Mouse (Mus musculus) heart, embryonic 14.5 days (tissue): ENCODE data around the gene Plgrkt. TPM values are rescaled to one million over a fixed set of nuclear protein-coding genes. Genes with fewer than 3 reads are reported as not detected.

Experiments used
- ATAC-seq: fragments of 200-750 bp; cut with Nextera tagmentation; 2 replicates; pipeline ENCODE4 v1.8.0; 2017; ENCODE audit warnings: low read depth, moderate TSS enrichment; ENCODE audit not compliant: insufficient number of reproducible peaks, insufficient read depth, low FRiP score
- H3K27ac ChIP-seq, 2 experiments: fragments of 200-500 bp in 1 of 2; fragments of 300-500 bp in 1 of 2; sonication (generic) in 1 of 2; replicated peaks in 1 of 2; 2 replicates each; pipeline ENCODE4 v1.5.1; 2012 to 2014; ENCODE audit warnings: low read depth in 2 of 2, low read length in 2 of 2, control low read depth in 1 of 2, mild to moderate bottlenecking in 1 of 2, mixed read lengths in 1 of 2; ENCODE audit not compliant: control insufficient read depth in 1 of 2, insufficient read depth in 1 of 2
- H3K27me3 ChIP-seq: fragments of 300-500 bp; sonication (generic); 2 replicates; pipeline ENCODE4 v1.6.1; 2014; ENCODE audit warnings: mild to moderate bottlenecking, low read length, control low read depth; ENCODE audit not compliant: control insufficient read depth, insufficient read depth
- H3K36me3 ChIP-seq: fragments of 300-500 bp; sonication (generic); 2 replicates; pipeline ENCODE4 v1.6.1; 2014; ENCODE audit warnings: mild to moderate bottlenecking, control low read depth, low read length, mixed read lengths; ENCODE audit not compliant: control insufficient read depth, insufficient read depth
- H3K4me1 ChIP-seq, 2 experiments: fragments of 200-500 bp in 1 of 2; fragments of 300-500 bp in 1 of 2; sonication (generic) in 1 of 2; 2 replicates each; pipeline ENCODE4 v1.6.1; 2012 to 2014; ENCODE audit warnings: low read length in 2 of 2, control low read depth in 1 of 2, mixed read lengths in 1 of 2; ENCODE audit not compliant: control insufficient read depth in 2 of 2, insufficient read depth in 2 of 2
- H3K4me2 ChIP-seq: fragments of 300-500 bp; sonication (generic); 2 replicates; pipeline ENCODE4 v1.6.1; 2014; ENCODE audit warnings: mild to moderate bottlenecking, low read length
- H3K4me3 ChIP-seq, 2 experiments: fragments of 200-500 bp in 1 of 2; fragments of 300-500 bp in 1 of 2; sonication (generic) in 1 of 2; 2 replicates each; pipeline ENCODE4 v1.5.1; 2012 to 2014; ENCODE audit warnings: low read length in 2 of 2, mild to moderate bottlenecking in 2 of 2, control low read depth in 1 of 2, low read depth in 1 of 2, moderate library complexity in 1 of 2; ENCODE audit not compliant: control insufficient read depth in 1 of 2, insufficient read depth in 1 of 2
- H3K9ac ChIP-seq: fragments of 300-500 bp; sonication (generic); 2 replicates; pipeline ENCODE4 v1.6.1; 2014; ENCODE audit warnings: mild to moderate bottlenecking, low read length
- H3K9me3 ChIP-seq: fragments of 300-500 bp; sonication (generic); 2 replicates; pipeline ENCODE4 v1.6.1; 2016; ENCODE audit warnings: low read length, control low read depth; ENCODE audit not compliant: control insufficient read depth
- WGBS: fragments of 180-500 bp; shearing (Covaris S2); extraction: QIAGEN DNeasy Blood & Tissue Kit; methylation state at CpG from one replicate; pipeline ENCODE4 v1.1.7; 2014; 5-methylcytosine and 5-hydroxymethylcytosine counted together
- polyA plus RNA-seq: library from polyadenylated mRNA; unstranded; fragments of >200 nt; fragmentation: Nextera tagmentation; extraction: Ambion mirVana; gene quantifications from 2 replicates; pipeline ENCODE4 v1.2.1, GENCODE M21; 2014

The Plgrkt gene
- polyA plus RNA-seq, 1 experiment from 2014 or later: 45.9 TPM

DNA sequence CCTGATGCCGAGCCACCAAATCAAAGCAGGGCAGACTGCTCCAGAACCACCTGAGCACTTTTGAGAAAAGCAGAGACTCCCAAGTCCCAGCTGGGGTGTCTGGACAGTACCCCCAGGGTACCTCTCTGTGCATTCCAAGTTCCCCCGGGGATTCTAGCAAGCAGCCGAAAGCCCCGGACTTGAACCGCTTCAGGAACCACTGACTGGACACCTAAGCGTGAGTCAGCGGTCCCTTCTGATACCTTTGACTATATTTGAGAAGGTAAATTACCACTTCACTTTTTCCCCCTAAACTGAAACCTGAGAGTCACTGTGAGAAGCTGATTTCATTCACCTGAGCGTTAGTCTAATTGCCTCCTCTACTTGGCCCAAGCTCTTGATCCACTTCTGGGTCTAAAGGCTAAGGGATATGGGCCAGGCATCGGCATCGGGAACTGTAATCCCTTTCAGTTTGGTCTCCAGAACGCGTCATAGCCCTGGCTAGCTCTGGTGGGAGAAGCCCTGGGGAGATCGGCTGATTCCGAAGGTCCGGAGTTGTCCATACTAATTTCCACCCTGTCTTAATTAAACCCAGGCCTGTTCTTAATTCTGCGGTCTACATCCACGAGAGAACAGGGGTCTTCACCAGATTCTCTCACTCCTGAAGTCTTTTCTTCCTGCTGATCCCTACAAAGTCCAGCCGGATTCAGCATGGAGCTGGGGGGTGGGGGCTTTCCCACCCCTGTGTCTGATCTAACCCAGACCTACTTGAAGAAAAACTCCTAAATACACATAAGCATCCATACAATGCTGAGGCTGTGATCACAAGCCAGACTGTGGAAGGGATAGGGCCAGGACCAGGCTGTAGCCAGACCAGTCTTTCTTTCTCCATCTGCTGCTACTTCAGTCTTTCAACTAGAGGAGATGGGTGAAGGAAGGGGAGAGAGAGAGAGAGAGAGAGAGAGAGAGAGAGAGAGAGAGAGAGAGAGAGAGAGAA, 39.1 kb upstream of the Plgrkt start:
- no peak overlapping the region for H3K4me3 ChIP-seq
- H3K27me3 ChIP-seq: no peaks in the 10 kb centered on the region
- no peak overlapping the region for H3K4me2 ChIP-seq
- no peak overlapping the region for H3K27ac ChIP-seq
- peaks cover 0 to 3% of the 10 kb centered on the region in 2 experiments; a peak in 1 of 4 replicates for H3K4me1 ChIP-seq
- no peak for ATAC-seq
- H3K9me3 ChIP-seq: no peaks in the 10 kb centered on the region
- 84% methylated on average over 18 of the region's 18 CpGs for WGBS
- no peaks in the 10 kb centered on the region for H3K36me3 ChIP-seq
- H3K9ac ChIP-seq: no peak overlapping the region

GRCm38 (mm10) chr19:29405388-29405787, 38.2 kb upstream of the Plgrkt start:
- H3K36me3 ChIP-seq: no peaks in the 10 kb centered on the region
- H3K4me3 ChIP-seq: no peak overlapping the region
- H3K27me3 ChIP-seq: no peaks in the 10 kb centered on the region
- H3K4me2 ChIP-seq: no peak overlapping the region
- H3K9me3 ChIP-seq: no peaks in the 10 kb centered on the region
- H3K9ac ChIP-seq: no peak overlapping the region
- peaks cover 0 to 3% of the 10 kb centered on the region in 2 experiments; a peak in 1 of 4 replicates for H3K4me1 ChIP-seq
- H3K27ac ChIP-seq: no peak overlapping the region
- 41% methylated on average over 2 of the region's 2 CpGs for WGBS
- ATAC-seq: no peak

- Histone ChIP-seq H3K27ac (no peak overlapping the region), H3K4me3 (no peak overlapping the region), H3K27me3 (no peaks in the 10 kb centered on the region), H3K36me3 (no peaks in the 10 kb centered on the region), H3K9me3 (0 out of 2 replicates have a peak, but pooled peaks cover under 1% of the 10 kb centered on the region), H3K4me2 (no peak overlapping the region), H3K9ac (no peak overlapping the region), H3K4me1 (peaks cover 0 to 3% of the 10 kb centered on the region in 2 experiments; a peak in 1 of 4 replicates)
- no peak for ATAC-seq
- 88% methylated on average over 4 of the region's 4 CpGs for WGBS
Measured at GRCm38 (mm10) chr19:29403251-29403650, 36.1 kb upstream of the Plgrkt start.

DNA sequence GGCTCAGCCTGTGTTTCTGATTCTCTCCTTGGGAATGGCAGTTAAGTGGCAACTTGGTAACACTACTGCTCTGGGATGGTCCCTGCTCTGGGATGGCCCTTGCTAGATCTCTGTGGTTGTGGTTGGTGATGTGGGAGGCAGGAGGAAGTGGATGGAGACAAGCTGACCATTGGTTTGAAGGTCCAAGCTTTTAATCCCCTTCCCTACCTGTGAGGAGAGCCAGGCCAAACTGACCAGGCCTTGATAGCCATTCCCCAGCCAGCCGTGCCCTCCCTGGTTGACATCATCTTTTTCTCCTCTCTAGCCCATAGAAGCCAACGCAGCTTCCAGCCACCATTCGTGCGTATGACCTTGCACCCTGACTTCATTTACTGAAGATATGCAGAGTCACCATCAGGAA, 35.4 kb upstream of the Plgrkt start:
- 0 out of 2 replicates have a peak, but pooled peaks cover 5% of the 10 kb centered on the region for H3K9me3 ChIP-seq
- H3K4me3 ChIP-seq: no peak overlapping the region
- no peak overlapping the region for H3K27ac ChIP-seq
- H3K4me2 ChIP-seq: no peak overlapping the region
- no peaks in the 10 kb centered on the region for H3K36me3 ChIP-seq
- no peaks in the 10 kb centered on the region for H3K27me3 ChIP-seq
- H3K9ac ChIP-seq: no peak overlapping the region
- 90% methylated on average over 4 of the region's 4 CpGs for WGBS
- peaks cover 0 to 3% of the 10 kb centered on the region in 2 experiments; a peak in 1 of 4 replicates for H3K4me1 ChIP-seq
- no peak for ATAC-seq

DNA sequence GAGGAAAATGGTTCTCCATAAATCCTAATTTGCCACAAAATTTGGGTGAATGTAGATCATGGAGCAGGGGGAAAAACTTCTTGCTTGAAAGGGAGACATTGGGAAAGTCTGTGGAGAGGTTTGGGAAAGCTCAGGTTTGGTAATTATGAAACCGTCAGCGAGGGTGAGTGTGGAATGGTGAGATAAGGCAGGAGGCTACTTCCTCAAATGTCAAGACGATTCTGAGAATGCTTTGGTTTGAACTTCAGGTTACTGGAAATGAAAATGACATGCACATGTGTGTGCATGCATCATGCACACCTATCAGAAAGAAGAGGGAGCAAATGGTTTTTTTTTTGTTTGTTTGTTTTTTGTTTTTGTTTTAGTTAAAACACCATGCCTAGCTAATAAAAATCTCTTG, 33.3 kb upstream of the Plgrkt start:
- Histone ChIP-seq H3K27ac (no peak overlapping the region), H3K36me3 (no peaks in the 10 kb centered on the region), H3K4me1 (peaks cover 0 to 3% of the 10 kb centered on the region in 2 experiments; a peak in 1 of 4 replicates), H3K9me3 (0 out of 2 replicates have a peak, but pooled peaks cover 5% of the 10 kb centered on the region), H3K27me3 (no peaks in the 10 kb centered on the region), H3K9ac (no peak overlapping the region), H3K4me3 (no peak overlapping the region), H3K4me2 (no peak overlapping the region)
- 58% methylated on average over 3 of the region's 3 CpGs for WGBS
- ATAC-seq: no peak

- H3K4me2 ChIP-seq: no peak overlapping the region
- ATAC-seq: no peak
- H3K36me3 ChIP-seq: no peaks in the 10 kb centered on the region
Measured at GRCm38 (mm10) chr19:29399786-29400185, 32.6 kb upstream of the Plgrkt start.

GRCm38 (mm10) chr19:29396353-29396752, 29.2 kb upstream of the Plgrkt start:
- WGBS: 54% methylated on average over 1 of the region's 1 CpGs
- H3K4me1 ChIP-seq: no peaks in the 10 kb centered on the region
- no peaks in the 10 kb centered on the region for H3K36me3 ChIP-seq
- H3K9me3 ChIP-seq: 0 out of 2 replicates have a peak, but pooled peaks cover 5% of the 10 kb centered on the region
- no peak overlapping the region for H3K4me2 ChIP-seq
- no peak for ATAC-seq
- H3K4me3 ChIP-seq: no peak overlapping the region
- no peaks in the 10 kb centered on the region for H3K27me3 ChIP-seq
- H3K27ac ChIP-seq: no peak overlapping the region
- no peak overlapping the region for H3K9ac ChIP-seq

More at GRCm38 (mm10) chr19:29399786-29400185, 32.6 kb upstream of the Plgrkt start:
- Histone ChIP-seq H3K27ac (no peak overlapping the region), H3K4me3 (no peak overlapping the region), H3K27me3 (no peaks in the 10 kb centered on the region), H3K9me3 (0 out of 2 replicates have a peak, but pooled peaks cover 5% of the 10 kb centered on the region), H3K9ac (no peak overlapping the region), H3K4me1 (0 out of 4 replicates have a peak, but pooled peaks cover 0 to 1% of the 10 kb centered on the region in 2 experiments)
- WGBS: 88% methylated on average over 4 of the region's 4 CpGs
